Mouse (Mus musculus) small intestine, adult 2 months (tissue): ENCODE measurements around the gene Actn1. TPM values are rescaled to one million over a fixed set of nuclear protein-coding genes. Genes with fewer than 3 reads are reported as not detected.

Experiments used
- H3K27ac ChIP-seq: fragments of 200-500 bp; 2 replicates; pipeline ENCODE4 v1.5.1; 2012; ENCODE audit warnings: low read depth, low read length, control low read depth, inconsistent platforms; ENCODE audit not compliant: insufficient read depth
- H3K27me3 ChIP-seq: fragments of 200-500 bp; 2 replicates; pipeline ENCODE4 v1.6.1; 2012; ENCODE audit warnings: mild to moderate bottlenecking, moderate library complexity, low read length, inconsistent platforms; ENCODE audit not compliant: control insufficient read depth, insufficient read depth
- H3K36me3 ChIP-seq: fragments of 200-500 bp; 2 replicates; pipeline ENCODE4 v1.6.1; 2012; ENCODE audit warnings: mild to moderate bottlenecking, low read length, control low read depth, inconsistent platforms; ENCODE audit not compliant: control insufficient read depth, insufficient read depth
- H3K4me1 ChIP-seq: fragments of 200-500 bp; 2 replicates; pipeline ENCODE4 v1.6.1; 2012; ENCODE audit warnings: low read length, inconsistent platforms, mixed read lengths; ENCODE audit not compliant: control insufficient read depth, insufficient read depth, insufficient read length
- H3K4me3 ChIP-seq: fragments of 200-500 bp; 2 replicates; pipeline ENCODE4 v1.5.1; 2012; ENCODE audit warnings: low read depth, mild to moderate bottlenecking, control low read depth, inconsistent platforms, low read length, moderate library complexity
- CTCF ChIP-seq: fragments of 200-500 bp; IDR thresholded peaks from 2 replicates; pipeline ENCODE4 v1.5.1; 2012; ENCODE audit warnings: low read depth, mild to moderate bottlenecking, control low read depth, inconsistent platforms, low read length, moderate library complexity, mixed read lengths; ENCODE audit not compliant: insufficient replicate concordance, insufficient read length; ENCODE audit errors: extremely low read depth
- POLR2A ChIP-seq: fragments of 200-500 bp; IDR thresholded peaks from 2 replicates; pipeline ENCODE4 v1.6.1; 2012; ENCODE audit warnings: low read depth, mild to moderate bottlenecking, control low read depth, inconsistent platforms, low read length, moderate library complexity
- WGBS: fragments of 180-500 bp; shearing (Covaris S2); methylation state at CpG from one replicate; pipeline ENCODE4 v1.1.7; 2018; 5-methylcytosine and 5-hydroxymethylcytosine counted together
- polyA plus RNA-seq: library from polyadenylated mRNA; depleted of rRNA; stranded (reverse); fragments of >200 nt; gene quantifications from 2 replicates; pipeline ENCODE4 v1.2.3, GENCODE M21; 2012

Actn1 gene
- polyA plus RNA-seq, 1 experiment: 53.1 TPM

DNA sequence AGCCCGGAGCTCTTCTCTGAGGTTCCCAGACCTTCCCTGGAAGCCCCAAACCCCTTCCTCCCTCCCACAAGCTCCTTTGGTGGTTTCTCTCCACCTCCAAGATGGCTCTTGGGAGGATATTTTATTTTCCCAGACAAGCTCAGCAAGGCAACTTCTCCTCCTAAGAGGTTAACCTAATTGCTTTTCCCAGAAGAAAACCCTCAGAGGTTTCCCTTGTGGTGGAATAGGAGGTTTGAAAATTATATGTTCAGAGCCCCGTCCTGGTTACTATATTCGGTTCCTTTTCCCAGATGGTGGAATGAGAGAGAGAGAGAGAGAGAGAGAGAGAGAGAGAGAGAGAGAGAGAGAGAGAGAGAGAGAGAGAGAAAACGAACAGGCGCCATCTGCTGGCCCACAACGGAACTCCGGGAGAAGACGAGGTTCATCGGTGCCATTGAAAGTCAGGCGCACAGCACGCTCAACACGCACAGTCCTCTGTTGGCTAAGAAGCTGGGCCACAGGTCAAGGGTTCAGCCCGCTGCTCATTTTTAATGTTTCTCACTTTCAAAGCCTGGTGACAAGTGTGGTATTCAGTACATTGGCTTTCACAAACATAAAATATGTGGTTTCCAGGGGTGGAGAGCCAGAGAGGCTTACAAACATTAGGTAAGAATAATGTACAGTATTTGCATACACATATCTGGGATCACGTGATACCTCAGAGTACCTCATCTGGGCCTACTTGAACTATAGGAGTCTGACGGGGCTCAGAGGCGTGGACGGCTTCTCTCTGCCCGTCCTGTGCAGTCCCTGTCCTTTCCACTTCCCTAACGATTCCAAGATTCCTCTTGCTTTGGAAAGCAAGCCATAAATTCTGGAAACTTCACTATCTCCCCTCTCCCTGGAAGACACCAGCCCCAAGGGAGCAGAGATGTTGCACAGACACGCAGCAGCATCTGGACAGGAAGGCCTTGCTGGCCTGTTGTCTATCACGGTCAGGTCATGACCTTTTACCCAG is 113.6 kb downstream of the Actn1 start:
- no peak for TF ChIP-seq POLR2A
- peak; percentile 68 for TF ChIP-seq CTCF
- H3K4me3 ChIP-seq: no peak overlapping the region
- 37% methylated on average over 21 of the region's 21 CpGs for WGBS
- no peaks in the 10 kb centered on the region for H3K36me3 ChIP-seq
- no peaks in the 10 kb centered on the region for H3K27me3 ChIP-seq
- 0 out of 2 replicates have a peak, but pooled peaks cover 2% of the 10 kb centered on the region for H3K4me1 ChIP-seq
- H3K27ac ChIP-seq: no peak overlapping the region

DNA sequence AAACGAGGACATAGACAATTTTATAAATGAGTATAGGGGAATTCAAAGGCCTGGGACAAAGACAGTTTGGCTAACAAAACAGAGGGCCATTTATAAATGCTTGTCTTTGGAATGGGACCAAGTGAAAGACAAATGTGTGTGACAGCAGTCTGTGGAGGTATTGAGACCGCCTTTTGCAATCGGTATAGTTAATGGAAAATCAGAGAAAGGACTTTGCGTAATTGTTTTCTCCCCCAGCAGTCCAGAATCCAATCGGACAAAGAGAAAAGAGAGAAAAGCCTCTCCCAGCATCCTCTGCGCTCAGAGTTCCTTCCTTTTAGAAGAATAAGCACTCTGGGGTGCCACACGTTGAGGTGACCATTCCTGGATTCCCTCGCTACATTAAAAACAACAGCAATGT is 114.8 kb downstream of the Actn1 start:
- no peaks in the 10 kb centered on the region for H3K36me3 ChIP-seq
- no peaks in the 10 kb centered on the region for H3K27me3 ChIP-seq
- 0 out of 2 replicates have a peak, but pooled peaks cover 2% of the 10 kb centered on the region for H3K4me1 ChIP-seq
- no peak overlapping the region for H3K4me3 ChIP-seq
- no peak for TF ChIP-seq CTCF
- 84% methylated on average over 8 of the region's 8 CpGs for WGBS
- H3K27ac ChIP-seq: no peak overlapping the region

DNA sequence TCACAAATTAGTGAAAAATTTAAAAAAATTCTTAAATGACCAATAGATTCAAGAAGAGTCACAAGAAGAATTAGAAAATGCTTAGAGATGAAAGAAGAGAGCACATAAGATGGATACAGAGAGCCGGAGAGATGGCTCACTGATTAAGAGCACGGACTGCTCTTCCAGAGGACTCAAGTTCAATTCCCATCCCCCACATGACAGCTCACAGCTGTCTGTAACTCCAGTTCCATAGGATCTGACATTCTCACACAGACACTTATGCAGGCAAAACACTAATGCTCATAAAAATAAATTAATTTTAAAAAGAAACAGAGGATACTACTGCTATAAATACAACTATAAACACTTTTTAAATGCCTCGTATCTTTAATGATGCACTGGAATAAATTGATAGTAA is 115.3 kb downstream of the Actn1 start:
- Histone ChIP-seq H3K4me3 (no peak overlapping the region), H3K36me3 (no peaks in the 10 kb centered on the region), H3K4me1 (0 out of 2 replicates have a peak, but pooled peaks cover 2% of the 10 kb centered on the region), H3K27ac (no peak overlapping the region), H3K27me3 (no peaks in the 10 kb centered on the region)
- TF ChIP-seq CTCF: no peak
- no peak for TF ChIP-seq POLR2A
- 94% methylated on average over 3 of the region's 3 CpGs for WGBS

DNA sequence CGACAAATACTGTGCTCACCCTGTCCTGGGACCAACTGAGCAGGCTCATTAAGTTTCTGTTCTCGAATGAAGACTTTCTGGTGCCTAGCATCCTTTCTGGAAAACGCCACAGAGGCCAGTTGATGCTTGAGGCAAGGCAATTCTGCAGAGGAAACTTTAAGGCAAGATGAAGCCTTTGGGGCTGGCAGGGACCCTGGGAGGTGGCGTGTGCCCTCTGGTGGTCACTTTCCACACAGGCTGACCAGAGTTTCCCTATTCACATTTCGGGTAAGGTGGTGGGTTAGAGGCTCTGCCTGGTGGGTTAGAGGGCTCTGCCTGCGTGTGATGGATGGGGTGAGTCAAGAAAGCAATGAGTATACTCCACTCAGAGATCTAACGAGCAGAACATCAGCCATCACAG is 118.7 kb downstream of the Actn1 start:
- no peak overlapping the region for H3K4me3 ChIP-seq
- 27% methylated on average over 7 of the region's 7 CpGs for WGBS
- no peak overlapping the region for H3K27ac ChIP-seq
- no peak for TF ChIP-seq POLR2A
- TF ChIP-seq CTCF: peak; percentile 84
- H3K36me3 ChIP-seq: no peaks in the 10 kb centered on the region
- 0 out of 2 replicates have a peak, but pooled peaks cover under 1% of the 10 kb centered on the region for H3K4me1 ChIP-seq
- H3K27me3 ChIP-seq: no peaks in the 10 kb centered on the region

DNA sequence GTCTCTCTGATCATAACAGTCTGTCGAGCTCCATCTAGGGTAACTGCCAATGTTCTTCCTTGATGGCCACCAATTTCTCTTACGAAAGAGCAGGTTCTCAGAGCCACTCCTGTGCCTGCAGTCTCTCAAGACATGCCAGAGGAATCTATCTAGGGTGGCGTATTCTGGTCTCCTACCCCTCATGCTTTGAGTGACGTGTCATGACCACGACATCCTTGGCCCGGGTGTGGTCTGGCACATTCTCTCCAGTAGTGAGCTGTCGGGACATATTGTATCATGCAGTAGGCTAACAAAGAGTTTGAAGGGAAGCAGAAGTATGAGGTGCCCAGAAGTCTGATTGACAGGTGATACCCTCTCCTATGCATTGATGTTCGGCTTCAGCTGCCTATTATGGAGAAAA is 119.2 kb downstream of the Actn1 start:
- H3K27me3 ChIP-seq: no peaks in the 10 kb centered on the region
- no peaks in the 10 kb centered on the region for H3K4me1 ChIP-seq
- no peaks in the 10 kb centered on the region for H3K36me3 ChIP-seq
- TF ChIP-seq CTCF: no peak
- no peak for TF ChIP-seq POLR2A
- H3K27ac ChIP-seq: no peak overlapping the region
- no peak overlapping the region for H3K4me3 ChIP-seq
- 72% methylated on average over 8 of the region's 8 CpGs for WGBS

DNA sequence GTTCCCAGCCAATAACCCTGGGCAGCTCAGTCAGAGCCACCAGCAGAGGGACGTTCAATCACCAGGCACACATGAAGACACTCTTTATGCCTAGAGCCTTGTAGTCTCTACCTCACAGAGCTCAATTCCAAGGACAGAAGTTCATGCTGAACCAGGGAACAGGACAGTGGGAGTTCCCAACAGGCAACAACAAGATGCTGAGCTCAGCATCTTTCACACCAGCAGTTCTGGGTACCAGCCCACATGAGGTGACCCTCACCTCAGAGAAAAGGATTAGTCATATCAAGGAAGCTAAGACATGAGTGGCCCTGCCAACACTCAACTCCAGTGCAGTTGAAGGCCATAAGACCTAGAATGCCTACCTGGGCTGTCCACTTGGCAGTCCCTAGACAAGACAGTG is 122.4 kb downstream of the Actn1 start:
- no peak for TF ChIP-seq POLR2A
- no peak for TF ChIP-seq CTCF
- Histone ChIP-seq H3K4me3 (no peak overlapping the region), H3K36me3 (no peaks in the 10 kb centered on the region), H3K4me1 (no peaks in the 10 kb centered on the region), H3K27ac (no peak overlapping the region), H3K27me3 (no peaks in the 10 kb centered on the region)
- 87% methylated on average over 1 of the region's 1 CpGs for WGBS

DNA sequence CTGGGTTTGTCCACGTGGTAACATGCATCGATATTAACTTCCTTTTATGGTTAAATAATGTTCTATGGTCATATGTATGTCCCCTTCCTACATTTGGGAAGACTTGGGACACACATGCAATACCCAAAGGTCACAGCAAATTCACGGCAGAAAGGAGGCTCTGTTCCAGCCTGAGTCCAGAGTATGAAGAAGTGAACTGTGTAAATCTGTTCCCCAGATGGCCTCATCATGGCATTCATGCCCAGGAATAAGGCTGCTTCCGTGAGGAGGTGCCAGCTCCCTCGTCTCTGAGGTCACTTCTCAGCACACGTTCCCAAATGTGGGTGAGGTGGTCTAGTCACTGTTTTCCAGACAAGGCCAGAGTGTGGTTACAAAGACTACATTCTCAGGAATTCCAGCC is 122.9 kb downstream of the Actn1 start:
- Histone ChIP-seq H3K36me3 (no peaks in the 10 kb centered on the region), H3K4me3 (no peak overlapping the region), H3K27me3 (no peaks in the 10 kb centered on the region), H3K27ac (no peak overlapping the region), H3K4me1 (no peaks in the 10 kb centered on the region)
- TF ChIP-seq CTCF: no peak
- TF ChIP-seq POLR2A: no peak
- WGBS: 81% methylated on average over 6 of the region's 6 CpGs
